Mouse (Mus musculus) heart, embryonic 14.5 days (tissue): ENCODE measurements around the gene Pde7b. TPM values are rescaled to one million over a fixed set of nuclear protein-coding genes. Genes with fewer than 3 reads are reported as not detected.

Experiments used
- ATAC-seq: fragments of 200-750 bp; cut with Nextera tagmentation; 2 replicates; pipeline ENCODE4 v1.8.0; 2017; ENCODE audit warnings: low read depth, moderate TSS enrichment; ENCODE audit not compliant: insufficient number of reproducible peaks, insufficient read depth, low FRiP score
- H3K27ac ChIP-seq, 2 experiments: fragments of 200-500 bp in 1 of 2; fragments of 300-500 bp in 1 of 2; sonication (generic) in 1 of 2; replicated peaks in 1 of 2; 2 replicates each; pipeline ENCODE4 v1.5.1; 2012 to 2014; ENCODE audit warnings: low read depth in 2 of 2, low read length in 2 of 2, control low read depth in 1 of 2, mild to moderate bottlenecking in 1 of 2, mixed read lengths in 1 of 2; ENCODE audit not compliant: control insufficient read depth in 1 of 2, insufficient read depth in 1 of 2
- H3K27me3 ChIP-seq: fragments of 300-500 bp; sonication (generic); 2 replicates; pipeline ENCODE4 v1.6.1; 2014; ENCODE audit warnings: mild to moderate bottlenecking, low read length, control low read depth; ENCODE audit not compliant: control insufficient read depth, insufficient read depth
- H3K36me3 ChIP-seq: fragments of 300-500 bp; sonication (generic); 2 replicates; pipeline ENCODE4 v1.6.1; 2014; ENCODE audit warnings: mild to moderate bottlenecking, control low read depth, low read length, mixed read lengths; ENCODE audit not compliant: control insufficient read depth, insufficient read depth
- H3K4me1 ChIP-seq, 2 experiments: fragments of 200-500 bp in 1 of 2; fragments of 300-500 bp in 1 of 2; sonication (generic) in 1 of 2; 2 replicates each; pipeline ENCODE4 v1.6.1; 2012 to 2014; ENCODE audit warnings: low read length in 2 of 2, control low read depth in 1 of 2, mixed read lengths in 1 of 2; ENCODE audit not compliant: control insufficient read depth in 2 of 2, insufficient read depth in 2 of 2
- H3K4me2 ChIP-seq: fragments of 300-500 bp; sonication (generic); 2 replicates; pipeline ENCODE4 v1.6.1; 2014; ENCODE audit warnings: mild to moderate bottlenecking, low read length
- H3K4me3 ChIP-seq, 2 experiments: fragments of 200-500 bp in 1 of 2; fragments of 300-500 bp in 1 of 2; sonication (generic) in 1 of 2; 2 replicates each; pipeline ENCODE4 v1.5.1; 2012 to 2014; ENCODE audit warnings: low read length in 2 of 2, mild to moderate bottlenecking in 2 of 2, control low read depth in 1 of 2, low read depth in 1 of 2, moderate library complexity in 1 of 2; ENCODE audit not compliant: control insufficient read depth in 1 of 2, insufficient read depth in 1 of 2
- H3K9ac ChIP-seq: fragments of 300-500 bp; sonication (generic); 2 replicates; pipeline ENCODE4 v1.6.1; 2014; ENCODE audit warnings: mild to moderate bottlenecking, low read length
- H3K9me3 ChIP-seq: fragments of 300-500 bp; sonication (generic); 2 replicates; pipeline ENCODE4 v1.6.1; 2016; ENCODE audit warnings: low read length, control low read depth; ENCODE audit not compliant: control insufficient read depth
- WGBS: fragments of 180-500 bp; shearing (Covaris S2); extraction: QIAGEN DNeasy Blood & Tissue Kit; methylation state at CpG from one replicate; pipeline ENCODE4 v1.1.7; 2014; 5-methylcytosine and 5-hydroxymethylcytosine counted together
- polyA plus RNA-seq: library from polyadenylated mRNA; unstranded; fragments of >200 nt; fragmentation: Nextera tagmentation; extraction: Ambion mirVana; gene quantifications from 2 replicates; pipeline ENCODE4 v1.2.1, GENCODE M21; 2014

Pde7b gene
- polyA plus RNA-seq, 1 experiment from 2014 or later, result 12.2 TPM

GRCm38 (mm10) chr10:20574414-20574813, 150.5 kb downstream of the Pde7b start:
- H3K9ac ChIP-seq, result no peak overlapping the region
- ATAC-seq, result no peak
- no peak overlapping the region for H3K4me3 ChIP-seq
- H3K4me2 ChIP-seq, result no peak overlapping the region
- H3K27ac ChIP-seq, result no peak overlapping the region
- H3K27me3 ChIP-seq, result no peaks in the 10 kb centered on the region
- 81% methylated on average over 1 of the region's 1 CpGs for WGBS
- H3K4me1 ChIP-seq, result peaks cover 4 to 12% of the 10 kb centered on the region in 2 experiments
- no peaks in the 10 kb centered on the region for H3K9me3 ChIP-seq
- H3K36me3 ChIP-seq, result no peaks in the 10 kb centered on the region

- H3K4me3 ChIP-seq, result no peak overlapping the region
- H3K36me3 ChIP-seq, result no peaks in the 10 kb centered on the region
- WGBS, result 69% methylated on average over 2 of the region's 2 CpGs
- no peak for ATAC-seq
- no peak overlapping the region for H3K9ac ChIP-seq
- H3K9me3 ChIP-seq, result no peaks in the 10 kb centered on the region
- no peak overlapping the region for H3K27ac ChIP-seq
- H3K27me3 ChIP-seq, result no peaks in the 10 kb centered on the region
- no peak overlapping the region for H3K4me2 ChIP-seq
- peaks cover 6 to 22% of the 10 kb centered on the region in 2 experiments for H3K4me1 ChIP-seq
Measured at GRCm38 (mm10) chr10:20571521-20571920, 153.4 kb downstream of the Pde7b start.

GRCm38 (mm10) chr10:20568630-20569029, 156.2 kb downstream of the Pde7b start:
- Histone ChIP-seq H3K9ac (no peak overlapping the region), H3K36me3 (no peaks in the 10 kb centered on the region), H3K27ac (0 out of 4 replicates have a peak overlapping the region, but pooled peaks have one; percentile 8 to 39), H3K4me1 (peaks cover 6 to 22% of the 10 kb centered on the region in 2 experiments), H3K4me3 (no peak overlapping the region), H3K9me3 (no peaks in the 10 kb centered on the region), H3K4me2 (0 out of 2 replicates have a peak overlapping the region, but pooled peaks have one; percentile 4), H3K27me3 (no peaks in the 10 kb centered on the region)
- WGBS, result 27% methylated on average over 6 of the region's 6 CpGs
- ATAC-seq, result peak; percentile 71

- Histone ChIP-seq H3K4me3 (no peak overlapping the region), H3K4me1 (peaks cover 6 to 22% of the 10 kb centered on the region in 2 experiments), H3K9me3 (no peaks in the 10 kb centered on the region), H3K4me2 (no peak overlapping the region), H3K27me3 (no peaks in the 10 kb centered on the region), H3K36me3 (no peaks in the 10 kb centered on the region), H3K9ac (no peak overlapping the region), H3K27ac (no peak overlapping the region)
- ATAC-seq, result no peak
- WGBS, result 96% methylated on average over 5 of the region's 5 CpGs
Measured at GRCm38 (mm10) chr10:20567684-20568236, 157.1 kb downstream of the Pde7b start.

GRCm38 (mm10) chr10:20556477-20556876, 168.4 kb downstream of the Pde7b start:
- Histone ChIP-seq H3K27ac (peak overlapping the region in 1 of 2 experiments; percentile 56; a peak in 3 of 4 replicates), H3K4me3 (no peak overlapping the region), H3K9ac (no peak overlapping the region), H3K4me1 (peaks cover 2 to 9% of the 10 kb centered on the region in 2 experiments; a peak in 2 of 4 replicates), H3K27me3 (no peaks in the 10 kb centered on the region), H3K4me2 (no peak overlapping the region), H3K9me3 (no peaks in the 10 kb centered on the region), H3K36me3 (no peaks in the 10 kb centered on the region)
- WGBS, result 32% methylated on average over 7 of the region's 7 CpGs
- no peak for ATAC-seq

GRCm38 (mm10) chr10:20551341-20551740, 173.5 kb downstream of the Pde7b start:
- no peaks in the 10 kb centered on the region for H3K36me3 ChIP-seq
- peaks cover 11 to 30% of the 10 kb centered on the region in 2 experiments for H3K4me1 ChIP-seq
- peak overlapping the region in 1 of 2 experiments; percentile 29; a peak in 2 of 4 replicates for H3K27ac ChIP-seq
- no peak overlapping the region for H3K4me2 ChIP-seq
- no peak overlapping the region for H3K9ac ChIP-seq
- H3K9me3 ChIP-seq, result no peaks in the 10 kb centered on the region
- H3K27me3 ChIP-seq, result no peaks in the 10 kb centered on the region
- no peak for ATAC-seq
- no peak overlapping the region for H3K4me3 ChIP-seq

- Histone ChIP-seq H3K27ac (peak overlapping the region; percentile 5 to 29; a peak in 3 of 4 replicates), H3K36me3 (no peaks in the 10 kb centered on the region), H3K4me3 (no peak overlapping the region), H3K4me1 (peaks cover 12 to 27% of the 10 kb centered on the region in 2 experiments), H3K9ac (no peak overlapping the region), H3K27me3 (no peaks in the 10 kb centered on the region), H3K4me2 (no peak overlapping the region), H3K9me3 (no peaks in the 10 kb centered on the region)
- no peak for ATAC-seq
- WGBS, result 46% methylated on average over 3 of the region's 3 CpGs
Measured at GRCm38 (mm10) chr10:20550771-20551170, 174.1 kb downstream of the Pde7b start.

- no peaks in the 10 kb centered on the region for H3K36me3 ChIP-seq
- no peaks in the 10 kb centered on the region for H3K27me3 ChIP-seq
- no peak for ATAC-seq
- no peaks in the 10 kb centered on the region for H3K9me3 ChIP-seq
- H3K27ac ChIP-seq, result peak overlapping the region in 1 of 2 experiments; percentile 29; a peak in 1 of 4 replicates
- no peak overlapping the region for H3K9ac ChIP-seq
- no peak overlapping the region for H3K4me2 ChIP-seq
- peaks cover 12 to 27% of the 10 kb centered on the region in 2 experiments for H3K4me1 ChIP-seq
- 54% methylated on average over 5 of the region's 5 CpGs for WGBS
- no peak overlapping the region for H3K4me3 ChIP-seq
Measured at GRCm38 (mm10) chr10:20550161-20550560, 174.7 kb downstream of the Pde7b start.
